Mouse (Mus musculus) left cerebral cortex, adult 11 months (tissue): ENCODE measurements around the gene Zfp612.
"Not testable (repeated sequence)": the region's sequence is repeated elsewhere in the genome, so short reads cannot be mapped to it uniquely, and the experiment has no call there.

Experiments
- DNase-seq: peaks from one replicate; pipeline ENCODE4 v3.0.0; 2022; ENCODE audit warnings: low spot score

The Zfp612 gene

DNA sequence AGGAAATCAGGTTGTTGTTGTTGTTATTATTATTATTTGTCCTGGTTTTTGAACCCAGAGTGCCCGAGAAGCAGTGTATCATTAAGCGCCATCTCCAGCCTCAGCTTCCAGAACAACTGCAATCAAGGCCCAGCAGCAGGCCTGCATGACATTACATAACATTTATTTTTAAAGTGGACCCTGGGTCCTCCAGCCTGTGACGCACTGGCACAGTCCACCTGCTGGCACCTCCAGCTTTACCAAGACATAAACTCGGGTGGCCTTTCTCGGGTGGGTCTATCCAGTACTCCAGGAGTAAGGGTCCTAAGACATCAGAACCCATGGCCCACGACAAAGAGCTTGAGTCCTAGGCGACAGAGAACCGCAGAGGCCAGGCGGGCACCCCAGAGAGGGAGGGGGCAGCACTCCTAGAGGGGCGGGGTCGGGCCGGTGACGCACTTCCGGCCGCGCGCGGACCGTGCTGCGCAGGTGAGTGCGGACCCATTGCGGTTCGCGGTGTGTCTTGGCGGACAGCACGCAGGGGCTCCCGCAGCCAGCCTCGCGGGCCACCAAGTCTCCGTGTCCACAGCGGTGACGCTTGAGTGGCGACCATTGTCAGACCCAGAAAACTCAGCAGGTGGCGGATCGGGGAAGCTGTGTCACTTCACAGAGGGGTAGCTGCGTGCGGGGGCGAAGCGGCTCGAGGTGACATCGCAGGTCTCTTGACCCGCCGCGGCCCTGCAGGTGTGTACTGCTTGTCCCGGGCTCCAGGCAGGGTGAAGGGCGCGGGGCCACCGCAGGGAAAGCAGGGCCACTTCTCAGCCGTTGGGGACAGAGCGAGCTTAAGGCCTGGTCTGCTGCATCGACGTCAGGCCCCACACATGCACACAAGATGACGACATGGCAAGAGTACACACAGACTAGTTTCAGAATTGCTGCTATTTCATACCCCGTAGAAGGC, at the start of gene Zfp612:
TSS of gene Zfp612 (plus strand) at position 465 of the 940 bp plus-strand sequence.
- peak; percentile 35 for DNase-seq

DNA sequence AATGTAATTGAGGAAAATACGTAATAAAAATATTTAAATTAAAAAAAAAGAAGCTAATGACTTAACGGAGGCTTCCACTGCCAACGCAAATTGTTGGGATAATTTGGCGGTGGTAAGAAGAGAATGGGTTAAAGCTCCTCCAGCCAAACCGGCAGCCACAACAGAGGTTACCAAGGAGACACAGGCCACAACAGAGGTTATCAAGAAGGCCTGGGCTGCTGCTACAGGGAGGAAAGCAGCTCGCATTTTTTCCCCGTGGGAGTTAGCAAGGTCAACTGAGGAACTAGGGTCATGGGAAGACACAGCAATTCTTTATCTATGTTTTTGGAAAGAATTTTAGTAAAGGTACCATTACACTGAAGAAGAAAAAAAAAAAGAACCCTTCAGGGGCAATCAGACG, 45.8 kb upstream of the Zfp612 start:
- DNase-seq, result not testable (repeated sequence)

DNA sequence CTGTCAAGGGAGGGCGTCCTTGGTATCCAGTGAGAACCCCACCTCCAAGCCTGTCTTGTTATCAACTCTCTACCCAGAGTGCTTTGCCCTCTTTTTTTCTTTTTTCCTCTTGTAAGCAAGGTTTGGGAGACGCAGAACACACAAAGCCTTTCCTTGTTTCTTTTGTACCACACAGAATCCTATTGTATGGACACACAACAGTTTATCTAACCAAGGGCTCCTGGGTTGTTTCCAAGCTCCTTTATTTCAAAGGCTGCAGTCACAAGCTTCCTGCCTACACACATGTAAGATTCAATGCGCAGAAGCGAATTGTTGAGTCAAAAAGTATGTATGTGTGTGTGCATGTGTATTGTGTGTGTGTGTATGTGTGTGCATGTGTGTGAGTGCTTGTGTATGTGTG, 45.2 kb upstream of the Zfp612 start:
- peak; percentile 32 for DNase-seq

DNA sequence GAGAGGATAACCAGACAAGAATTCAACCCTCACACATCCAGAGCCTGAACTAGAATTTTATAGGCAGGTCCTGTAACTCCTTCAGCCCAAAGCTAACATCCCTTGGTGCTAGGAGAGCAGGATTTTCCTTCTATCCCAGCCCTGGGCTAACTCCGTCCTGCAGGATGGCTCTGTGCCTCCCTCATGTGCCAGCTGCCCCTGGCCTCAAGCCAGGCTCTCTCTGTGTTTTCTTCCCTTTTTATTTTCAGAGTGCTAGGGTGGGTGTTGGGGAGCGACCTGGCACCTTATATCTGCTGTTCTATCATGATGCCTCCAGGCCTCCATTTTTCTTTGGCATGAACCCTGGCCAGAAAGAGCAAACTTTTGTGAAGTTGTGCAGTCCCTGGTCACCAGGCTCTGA, 43.4 kb upstream of the Zfp612 start:
- DNase-seq, result no peak

DNA sequence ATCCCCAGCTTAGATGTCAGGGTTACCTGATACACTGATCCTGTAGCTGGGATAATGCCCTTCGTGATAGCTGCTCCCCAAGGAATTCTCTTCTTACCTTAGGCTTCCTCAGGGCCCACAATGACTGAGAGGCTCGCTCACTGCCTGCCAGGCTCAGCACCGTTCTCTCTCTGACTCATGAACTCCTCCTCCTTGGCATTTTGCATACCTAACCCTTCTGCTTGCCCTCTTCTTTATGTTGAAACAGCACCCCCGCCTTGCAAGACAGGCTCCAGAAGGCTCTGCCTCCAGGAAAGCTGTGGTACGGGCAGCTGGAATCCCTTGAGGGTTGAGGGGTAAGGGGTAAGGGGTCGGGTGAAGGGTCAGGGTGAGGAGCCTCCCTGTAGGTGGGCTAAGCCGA, 40.3 kb upstream of the Zfp612 start:
- DNase-seq, result no peak

DNA sequence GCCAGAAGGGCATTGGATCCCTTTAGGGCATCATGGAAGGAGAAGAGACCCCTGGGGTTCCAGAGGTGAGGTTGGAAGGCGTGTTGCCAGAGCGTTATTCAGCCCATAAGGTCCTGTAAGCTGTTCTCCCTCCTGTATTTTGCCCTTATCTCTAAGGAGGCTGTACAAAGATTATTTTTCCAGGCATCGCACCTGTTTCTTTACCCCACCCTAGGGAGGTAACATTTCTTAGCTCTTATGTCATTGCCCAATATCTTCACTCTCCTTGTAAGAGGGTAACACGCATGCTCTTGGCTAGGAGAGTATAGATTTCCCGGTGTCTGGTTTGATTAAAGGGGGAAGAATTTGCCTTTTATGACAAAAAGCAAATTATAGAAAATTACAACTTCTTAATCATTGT, 39.9 kb upstream of the Zfp612 start, which contains the start of gene Chst4:
TSS of gene Chst4 (minus strand) at position 82 of the 400 bp plus-strand sequence.
- no peak for DNase-seq

DNA sequence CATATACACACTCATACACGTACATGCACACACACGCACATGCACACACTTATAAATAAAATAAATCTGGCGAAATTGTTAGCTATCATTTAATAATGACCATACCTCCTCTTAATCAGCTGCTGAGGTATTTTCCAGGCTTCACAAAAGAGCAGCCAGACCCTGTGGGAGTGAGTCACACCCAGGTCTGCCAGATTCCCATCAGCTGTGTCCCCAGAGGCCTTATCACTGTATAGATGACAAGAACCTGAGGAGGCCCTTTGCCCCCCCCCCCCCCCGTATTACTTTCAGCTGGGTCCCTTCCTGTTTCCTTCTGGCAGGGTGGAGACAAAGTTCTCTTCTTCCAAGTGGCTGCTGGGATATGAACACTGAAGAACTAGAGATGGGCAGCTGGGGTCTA, 39.0 kb upstream of the Zfp612 start:
- no peak for DNase-seq

DNA sequence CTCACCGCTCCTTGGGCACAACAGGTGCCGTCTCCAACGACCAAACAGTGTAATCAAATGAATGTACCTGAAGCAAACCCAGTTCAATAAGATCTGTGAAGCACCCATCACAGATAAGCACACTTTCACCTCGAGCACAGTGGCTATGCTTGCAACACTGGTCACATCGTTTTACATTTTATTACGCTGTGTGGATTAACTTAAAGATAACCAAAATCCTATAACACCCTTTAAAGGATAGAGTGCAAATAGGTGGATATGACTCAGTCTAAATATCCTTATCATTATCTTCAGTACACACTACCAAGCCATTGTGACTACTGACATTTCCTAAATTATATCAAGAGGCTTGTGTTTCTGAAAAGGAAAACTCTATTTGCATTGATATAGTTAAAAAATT, 28.3 kb upstream of the Zfp612 start:
- DNase-seq, result no peak

DNA sequence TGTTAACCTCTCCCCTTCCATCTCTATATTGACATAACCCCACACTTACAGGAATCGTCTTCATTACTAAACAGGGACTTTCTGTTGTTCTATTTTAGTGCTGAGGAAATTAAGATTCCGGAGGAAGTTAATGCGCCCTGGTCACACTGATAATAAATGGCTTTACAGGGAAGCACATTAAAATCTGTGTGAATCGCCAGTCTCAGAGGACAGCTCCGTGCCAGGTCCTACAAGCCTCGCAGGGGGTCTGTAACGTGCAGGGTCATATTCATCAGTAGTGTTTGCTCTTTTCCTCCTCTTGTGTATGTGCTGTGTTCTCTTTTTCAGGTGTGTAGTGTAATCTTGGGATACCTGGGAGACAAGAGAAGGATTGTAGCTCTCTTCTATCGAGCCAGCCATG, 21.3 kb upstream of the Zfp612 start:
- no peak for DNase-seq

DNA sequence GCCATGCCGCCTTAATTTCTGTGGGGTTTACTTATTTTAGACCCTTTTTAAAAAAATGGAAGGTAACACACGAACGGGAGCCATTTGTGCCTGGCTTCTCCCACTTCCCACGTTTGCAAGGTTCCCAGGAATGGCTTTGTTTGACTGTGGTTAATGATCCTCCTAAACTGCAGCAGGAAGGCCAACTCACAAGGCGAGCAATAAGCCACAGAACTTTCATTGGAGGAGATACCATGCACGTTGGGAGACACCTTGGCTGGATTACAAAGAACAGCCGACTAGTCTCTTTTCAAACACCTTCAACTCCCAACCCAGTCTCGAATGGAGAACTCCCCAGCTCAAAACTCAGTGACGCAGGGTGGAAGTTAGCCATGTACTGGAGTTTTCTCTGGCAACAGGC, 15.4 kb upstream of the Zfp612 start:
- no peak for DNase-seq

DNA sequence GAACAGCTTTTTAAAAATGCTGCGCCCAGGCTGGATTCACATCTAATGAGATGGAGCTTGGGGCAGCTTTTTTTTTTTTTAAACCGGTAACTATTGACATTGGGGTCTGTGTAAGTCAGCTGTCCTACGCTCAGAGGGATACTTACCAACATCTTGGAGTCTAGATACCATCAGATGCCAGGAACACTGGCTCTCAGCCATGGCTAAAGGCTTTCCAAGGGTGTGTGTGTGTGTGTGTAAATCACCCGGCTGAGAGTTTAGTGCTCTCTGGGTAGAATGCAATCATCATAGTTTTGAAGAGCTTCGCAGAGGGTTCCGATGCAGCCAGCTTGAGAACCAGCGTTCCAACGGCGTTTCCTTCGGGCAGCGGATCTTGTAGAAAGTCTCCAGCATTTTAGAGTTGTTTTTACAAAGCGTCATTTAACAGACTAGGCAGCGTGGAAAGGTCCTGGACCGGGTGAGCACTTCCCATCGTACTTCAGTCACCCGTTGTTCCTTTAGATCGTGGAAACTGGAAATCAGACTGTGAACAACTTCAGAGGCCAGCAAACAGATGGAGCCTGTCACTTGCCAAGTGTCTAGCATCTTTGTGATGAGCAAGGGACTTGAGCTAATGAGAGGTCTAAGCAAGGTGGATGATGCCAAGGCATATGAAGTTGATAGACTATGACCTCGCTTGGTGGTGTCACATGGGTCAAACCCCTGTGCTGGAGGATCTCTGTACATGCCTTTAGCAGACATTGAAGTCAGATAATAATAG, 14.8 kb upstream of the Zfp612 start:
- no peak for DNase-seq

DNA sequence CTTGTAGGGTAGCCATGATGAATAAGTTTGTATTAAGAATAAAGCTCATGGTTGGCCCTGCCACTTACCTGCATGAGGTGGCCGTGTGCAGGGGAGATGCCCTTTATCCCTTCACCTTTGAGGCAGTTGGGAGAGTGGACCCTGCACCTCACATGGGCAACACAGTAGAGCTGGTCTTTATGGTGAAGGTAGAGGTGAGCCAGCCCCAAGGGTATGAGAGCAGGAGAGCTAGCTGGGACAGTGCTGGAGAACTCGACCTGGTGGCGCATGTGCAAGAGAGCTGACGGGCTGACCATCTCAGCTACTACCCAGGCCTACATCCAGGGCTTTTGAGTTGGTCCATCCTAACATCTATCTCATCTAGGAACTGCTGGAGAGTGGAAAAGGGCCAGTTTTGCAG, 13.9 kb upstream of the Zfp612 start:
- no peak for DNase-seq

DNA sequence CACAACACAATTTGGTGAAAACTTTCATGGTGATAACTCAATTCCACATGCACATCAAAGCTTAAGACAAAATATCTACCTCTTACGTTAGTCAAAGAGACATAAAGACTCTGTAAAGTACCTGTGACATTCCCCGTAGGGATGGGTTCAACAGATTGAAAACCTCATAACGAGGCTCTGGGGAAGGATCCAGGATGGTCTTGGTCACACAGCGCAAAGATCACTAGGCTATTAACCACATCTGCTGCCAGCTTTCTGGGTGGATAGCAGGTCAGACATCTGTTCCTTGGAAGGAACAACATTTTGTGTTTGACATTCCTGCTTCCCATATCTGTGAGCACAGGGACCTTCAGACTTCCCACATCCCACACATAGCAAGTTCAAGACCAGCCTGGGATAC, 9.8 kb upstream of the Zfp612 start:
- no peak for DNase-seq

DNA sequence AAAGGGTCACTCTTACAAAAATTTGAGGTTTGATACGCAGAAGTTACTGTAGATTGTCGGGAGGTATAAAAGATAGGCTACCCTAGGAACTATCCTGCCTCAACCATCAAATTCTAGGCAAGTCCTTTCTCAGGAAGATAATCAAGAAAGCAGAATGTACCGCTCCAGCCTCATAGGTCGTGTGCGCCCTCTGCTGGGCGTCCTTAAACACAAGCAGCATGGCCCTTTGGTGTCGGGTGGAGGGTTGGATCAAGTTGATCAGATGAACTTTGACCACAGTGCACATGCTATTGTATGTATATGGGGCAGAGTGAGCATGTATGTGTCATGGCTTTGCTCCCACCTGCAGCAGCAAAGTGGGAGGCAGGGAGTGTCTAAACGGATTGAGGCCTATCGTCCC, 7.9 kb upstream of the Zfp612 start:
- peak; percentile 36 for DNase-seq

DNA sequence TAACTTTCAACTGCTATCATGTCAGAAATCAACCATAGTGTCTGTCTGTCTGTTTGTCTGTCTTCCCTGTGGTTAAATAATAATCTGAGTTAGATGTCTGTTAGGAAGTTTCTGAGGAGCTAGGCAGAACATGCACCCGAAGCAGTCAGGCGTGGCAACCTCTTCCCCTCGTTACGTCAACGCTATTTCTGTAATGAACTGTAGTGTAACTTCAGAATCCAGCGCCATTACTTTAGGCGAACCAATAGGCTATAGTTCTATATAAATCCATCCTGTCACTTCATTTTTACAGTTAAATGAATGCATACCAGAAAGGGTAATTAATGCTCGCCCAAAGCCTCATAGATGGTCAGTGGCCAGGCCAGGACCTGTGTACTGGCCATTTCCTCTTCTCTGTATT, 5.0 kb upstream of the Zfp612 start:
- no peak for DNase-seq

DNA sequence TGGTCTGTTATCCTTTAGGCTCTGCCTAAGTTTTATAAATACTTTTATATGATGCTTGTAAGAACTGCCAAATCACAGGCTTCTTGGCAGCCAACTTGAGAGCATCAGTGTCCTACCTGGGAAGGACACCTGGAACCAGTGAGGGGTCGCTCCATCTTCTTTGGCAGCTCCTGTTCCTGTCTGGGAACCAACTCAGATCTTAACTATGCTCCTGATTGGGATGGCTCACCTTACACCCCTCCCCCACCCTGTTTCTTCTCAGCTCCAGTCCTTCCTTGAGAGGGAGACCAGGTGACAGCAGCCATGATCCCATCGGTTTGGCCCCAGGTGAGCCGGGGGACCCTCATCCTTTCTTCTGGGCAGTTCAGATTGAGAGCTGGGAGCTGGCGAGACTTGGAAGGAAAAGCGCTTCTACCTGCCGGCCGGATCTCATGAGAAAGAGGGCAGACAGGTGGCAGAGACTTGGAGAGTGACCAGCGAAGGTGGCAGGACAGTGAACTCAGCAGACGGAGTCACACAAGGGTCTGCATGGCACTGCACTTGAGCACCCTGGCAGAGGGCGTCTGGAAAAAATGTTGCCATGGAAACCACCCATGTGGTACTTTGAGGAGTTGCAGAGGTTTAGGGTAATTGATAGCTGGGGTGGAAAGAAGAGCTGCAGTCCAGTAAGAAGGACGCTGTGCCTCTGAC, 3.0 kb downstream of the Zfp612 start:
- no peak for DNase-seq

DNA sequence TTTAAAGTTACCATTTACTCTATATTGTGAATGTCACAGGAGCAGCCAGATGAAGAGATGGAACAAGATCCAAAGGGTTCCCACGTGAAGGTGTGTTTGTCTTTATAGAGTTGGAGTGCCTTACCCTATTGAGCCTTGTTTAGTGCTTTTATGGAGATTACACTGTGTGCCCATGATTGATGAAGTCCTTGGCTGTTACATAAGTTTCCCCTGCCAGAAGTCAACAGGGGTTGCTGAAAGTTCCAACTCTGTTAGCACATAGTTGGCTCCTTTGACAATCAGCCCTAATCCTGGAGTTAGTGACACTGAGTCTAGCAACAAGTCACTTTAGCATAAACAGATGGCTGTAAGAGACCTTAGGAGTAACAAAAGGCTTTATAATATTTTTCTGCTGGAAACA, 12.3 kb downstream of the Zfp612 start:
- no peak for DNase-seq

DNA sequence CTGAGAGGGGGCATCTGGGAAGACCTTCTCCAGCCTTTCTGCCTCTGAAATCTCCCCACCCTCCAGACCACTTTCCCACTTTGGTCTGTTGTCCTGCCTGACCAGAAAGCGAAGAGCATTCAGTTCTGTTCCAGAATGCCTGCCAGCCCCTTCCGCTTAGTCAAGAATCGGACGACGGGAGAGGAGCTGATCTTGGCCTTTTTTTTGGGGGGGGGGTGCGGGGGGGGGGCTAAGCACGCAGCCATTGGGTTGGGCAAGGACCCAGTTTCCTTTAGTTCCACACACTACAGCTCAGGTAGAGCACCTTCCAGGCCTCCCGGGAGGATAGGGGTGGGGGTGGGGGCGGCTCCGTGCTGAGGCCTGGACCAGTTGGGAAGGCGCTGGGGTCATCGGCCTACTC, 21.4 kb downstream of the Zfp612 start, which contains the start of gene Gm21964:
TSS of gene Gm21964 (plus strand) at position 301 of the 400 bp plus-strand sequence.
- no peak for DNase-seq

DNA sequence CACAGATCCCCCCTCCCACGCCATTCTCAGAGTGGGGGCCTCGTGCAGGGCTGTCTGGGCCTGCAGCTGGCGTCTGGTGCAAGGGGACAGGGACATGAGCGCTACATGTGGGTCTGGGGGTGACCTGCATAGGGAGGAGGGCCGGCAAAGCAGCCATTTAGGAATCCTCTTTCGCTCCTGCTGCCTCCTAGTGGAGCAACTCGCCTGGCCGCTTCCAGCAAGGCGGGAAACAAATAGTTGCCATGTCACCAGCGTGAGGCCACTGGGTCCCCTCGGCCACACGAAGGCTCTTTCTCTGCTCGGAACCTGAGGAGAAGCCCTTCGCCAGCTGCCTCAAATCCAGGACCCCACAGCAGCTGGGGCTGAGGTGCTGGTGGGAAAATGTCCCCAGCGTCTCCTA, 22.1 kb downstream of the Zfp612 start:
- no peak for DNase-seq

DNA sequence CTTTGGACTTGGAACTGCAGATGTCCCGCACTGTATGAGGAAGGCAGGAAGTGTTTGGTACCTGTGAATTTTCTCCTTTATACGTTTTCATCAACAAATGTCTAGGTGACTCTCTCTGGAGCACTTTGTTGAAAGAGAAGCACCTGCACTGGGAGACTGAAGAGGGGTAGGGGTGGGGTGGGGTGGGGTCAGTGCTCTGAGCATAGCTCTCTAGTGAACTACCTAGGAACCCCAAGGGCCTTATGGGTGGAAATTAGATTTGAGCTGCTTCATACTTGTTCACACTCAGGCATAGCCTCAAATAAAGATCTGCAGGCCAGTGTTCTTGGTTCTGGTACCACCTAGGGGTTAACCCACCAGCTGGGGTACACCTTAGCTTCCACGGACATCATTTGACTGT, 23.1 kb downstream of the Zfp612 start, which contains the start of gene Gm17720:
TSS of gene Gm17720 (minus strand) at position 101 of the 400 bp plus-strand sequence.
- no peak for DNase-seq

DNA sequence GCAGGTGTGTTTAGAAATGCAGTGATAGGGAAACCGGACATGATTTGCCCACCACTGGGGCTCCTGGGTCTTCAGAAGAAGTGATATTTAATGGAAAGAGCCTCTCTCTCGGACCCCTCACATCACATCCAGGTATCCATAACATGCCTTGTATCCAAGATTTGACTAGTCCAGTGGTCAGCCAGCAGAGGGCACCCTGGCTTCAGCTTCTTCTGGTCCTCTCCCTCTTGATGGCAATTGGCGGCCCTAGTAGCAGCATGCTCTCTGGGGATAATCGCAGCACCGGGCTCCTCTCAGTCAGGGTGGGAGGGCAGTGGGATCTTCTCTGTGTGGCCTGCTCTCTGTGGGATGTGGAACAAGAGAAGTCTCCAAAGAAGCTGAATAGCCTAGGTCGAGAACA, 40.2 kb downstream of the Zfp612 start:
- DNase-seq, result peak; percentile 4

DNA sequence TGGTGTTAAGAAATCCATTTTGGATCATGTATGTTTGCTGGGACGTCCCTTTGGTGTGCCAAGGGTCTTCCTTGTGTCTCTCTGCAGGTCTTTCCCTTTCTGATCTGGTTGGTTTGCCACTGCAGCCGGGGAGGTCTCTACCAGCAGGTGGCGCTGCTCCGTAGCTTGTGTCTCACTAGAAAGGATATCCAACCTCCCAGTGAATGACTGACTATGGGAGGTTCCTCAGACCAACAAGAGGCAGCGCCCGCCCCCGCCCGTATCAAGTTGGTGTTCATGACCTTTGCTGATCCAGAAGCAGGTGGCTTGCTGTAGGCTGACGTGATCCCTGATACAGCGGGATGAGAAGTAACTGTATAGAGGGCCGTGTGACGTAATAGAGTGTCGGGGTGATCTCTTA, 51.0 kb downstream of the Zfp612 start:
- peak; percentile 58 for DNase-seq
